Mouse (Mus musculus): Measurements from ENCODE around the gene Krtap28-10. TPM values are rescaled to one million over a fixed set of nuclear protein-coding genes. Genes with fewer than 3 reads are reported as not detected.
"Not testable (repeated sequence)": the region's sequence is repeated elsewhere in the genome, so short reads cannot be mapped to it uniquely, and the experiment has no call there.

Krtap28-10 gene
- total RNA-seq, 2 experiments from 2014 or later: not detected

DNA sequence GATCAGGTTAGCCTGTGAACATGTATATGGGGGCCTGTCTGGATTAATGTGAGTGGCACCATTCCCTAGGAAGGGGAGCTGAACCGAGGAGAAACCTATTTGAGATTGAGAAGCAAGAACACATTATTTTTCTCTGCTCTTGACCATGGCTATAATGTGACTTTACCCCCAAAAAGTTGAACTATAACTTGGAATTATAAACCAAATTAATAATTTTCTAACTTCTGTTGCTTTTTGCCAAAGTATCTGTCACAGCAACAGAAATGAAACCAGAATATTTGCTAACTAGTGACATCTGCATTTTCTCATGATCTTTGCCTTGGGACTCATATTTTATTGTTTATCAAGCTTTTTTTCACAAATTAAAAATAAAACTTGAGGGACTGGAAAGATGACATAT, 25.7 kb downstream of the Krtap28-10 start:
- no peak for DNase-seq
- intact Hi-C loops (cut with DNase I): no loop called here

DNA sequence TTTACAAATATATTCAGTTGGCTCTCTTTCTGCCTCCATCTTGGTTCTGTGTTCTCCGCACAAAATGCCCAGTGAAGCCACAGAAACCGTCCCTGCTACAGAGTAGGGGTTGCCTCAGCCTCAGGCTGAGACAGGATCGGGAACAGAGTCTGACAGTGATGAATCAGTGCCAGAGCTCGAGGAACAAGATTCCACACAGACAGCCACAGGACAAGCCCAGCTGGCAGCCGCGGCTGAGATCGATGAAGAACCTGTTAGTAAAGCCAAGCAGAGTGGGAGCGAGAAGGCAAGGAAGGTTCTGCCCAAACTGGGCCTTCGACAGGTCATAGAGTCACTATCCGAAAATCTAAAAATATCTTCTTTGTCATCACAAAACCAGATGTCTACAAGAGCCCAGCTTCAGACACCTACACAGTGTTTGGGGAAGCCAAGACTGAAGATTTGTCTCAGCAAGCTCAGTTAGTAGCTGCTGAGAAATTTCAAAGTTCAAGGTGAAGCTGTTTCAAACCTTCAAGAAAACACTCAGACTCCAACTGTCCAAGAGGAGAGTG, 26.9 kb downstream of the Krtap28-10 start:
- intact Hi-C loops (cut with DNase I): no loop called here
- no peak for DNase-seq

DNA sequence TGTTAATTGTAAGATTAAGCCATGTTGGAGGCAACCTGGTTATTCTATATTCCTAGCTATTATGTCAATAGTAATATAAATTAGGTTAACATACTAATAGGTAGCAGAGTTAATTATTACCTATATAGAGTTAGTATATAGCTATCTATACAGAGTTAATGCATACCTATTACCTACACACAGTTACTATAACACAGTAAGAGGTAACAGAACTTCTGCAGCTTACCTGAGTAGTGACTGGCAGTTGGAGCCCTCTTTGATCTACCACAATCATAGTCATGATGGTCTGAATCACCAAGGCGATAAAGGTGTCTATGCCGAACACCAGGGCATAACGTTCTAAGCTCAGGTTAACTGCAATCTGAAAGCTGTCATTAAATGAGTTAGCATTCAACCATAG, 27.8 kb downstream of the Krtap28-10 start:
- no peak for DNase-seq
- intact Hi-C loops (cut with DNase I): no loop called here

DNA sequence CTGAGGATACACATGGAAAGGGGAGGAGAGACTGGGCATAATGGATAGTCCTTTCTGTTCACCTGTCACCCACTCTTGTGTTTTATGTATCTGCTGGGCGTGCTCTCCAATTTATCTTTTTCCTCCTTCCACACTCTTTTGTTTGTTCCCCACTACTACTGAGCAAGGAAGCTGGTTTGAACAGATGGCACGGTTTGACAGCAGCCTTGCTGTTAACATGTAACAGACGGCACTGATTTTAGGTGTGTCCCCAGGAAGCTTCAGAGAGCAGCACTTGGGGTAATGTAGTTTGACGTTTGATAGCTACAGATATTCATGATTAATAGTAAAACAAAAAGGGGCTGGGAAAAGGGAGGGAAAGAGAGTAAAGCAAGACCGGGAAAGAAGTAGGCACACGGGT, 34.8 kb downstream of the Krtap28-10 start:
- DNase-seq: no peak
- intact Hi-C loops (cut with DNase I): no loop called here

DNA sequence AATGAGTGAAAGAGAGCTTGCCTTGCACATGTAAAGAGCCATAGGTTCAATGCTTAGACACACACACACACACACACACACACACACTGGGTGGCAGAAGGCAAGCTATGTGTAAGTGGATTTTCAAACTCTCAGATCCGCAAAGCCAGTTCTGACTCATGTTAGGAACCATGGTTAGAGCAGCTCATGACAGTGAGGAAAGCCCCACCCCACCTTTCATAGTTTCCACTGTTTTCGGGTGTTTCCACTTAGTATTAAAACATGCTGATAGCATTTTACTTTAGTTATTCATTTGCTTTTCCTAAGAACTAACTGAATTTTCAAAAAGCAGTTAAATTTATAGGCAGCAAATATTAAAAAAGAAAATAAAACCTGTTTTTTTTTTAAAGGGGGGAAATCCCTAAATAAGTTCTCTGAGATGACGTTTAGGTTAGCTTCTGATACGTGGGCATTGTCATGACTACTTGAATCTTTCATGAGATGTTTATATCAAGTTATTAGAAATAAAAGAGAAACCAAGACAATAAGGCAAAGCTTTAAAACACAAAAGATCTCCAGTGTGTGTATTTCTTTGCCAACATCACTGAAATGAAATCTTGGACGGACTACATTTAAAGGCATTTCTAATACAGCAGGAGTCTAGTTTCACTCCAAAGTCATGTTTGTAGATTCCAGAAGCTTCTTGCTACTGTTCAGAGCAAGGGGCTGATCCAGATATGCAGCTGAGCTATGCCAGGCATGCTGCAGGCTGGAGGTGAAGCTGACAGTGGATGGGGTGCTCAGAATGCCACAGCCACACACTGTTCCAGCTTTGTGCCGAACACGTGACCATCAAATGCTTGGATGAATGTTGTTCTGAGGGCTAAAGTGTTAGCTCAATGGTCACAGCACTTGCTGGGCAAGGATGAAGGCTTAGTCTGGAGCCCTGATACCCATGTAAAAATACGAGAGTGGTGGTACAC, 35.8 kb downstream of the Krtap28-10 start:
- DNase-seq: no peak
- intact Hi-C loops (cut with DNase I): no loop called here

DNA sequence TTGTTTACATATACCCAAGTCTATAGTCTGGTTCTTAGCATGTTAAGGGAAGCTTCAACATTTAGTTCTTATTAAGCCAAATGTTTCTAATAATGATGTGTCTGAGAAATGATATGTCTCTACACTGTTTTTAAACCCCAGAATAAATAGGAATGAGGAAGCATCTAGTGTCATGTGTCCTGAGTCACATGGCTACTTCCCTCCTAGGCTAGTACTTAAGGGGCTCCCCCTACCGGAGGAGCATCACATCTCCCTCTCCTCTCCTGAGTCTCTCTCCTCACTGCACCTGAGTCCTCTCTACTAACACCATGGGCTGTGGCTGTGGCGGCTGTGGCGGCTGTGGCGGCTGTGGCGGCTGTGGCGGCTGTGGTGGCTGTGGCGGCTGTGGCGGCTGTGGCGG, 42.0 kb downstream of the Krtap28-10 start, which contains the start of gene Gm47959:
Gene Gm47959 (plus strand): TSS at position 243 of the 400 bp plus-strand sequence.
- intact Hi-C loops (cut with DNase I); DNase-seq: not testable (repeated sequence)

DNA sequence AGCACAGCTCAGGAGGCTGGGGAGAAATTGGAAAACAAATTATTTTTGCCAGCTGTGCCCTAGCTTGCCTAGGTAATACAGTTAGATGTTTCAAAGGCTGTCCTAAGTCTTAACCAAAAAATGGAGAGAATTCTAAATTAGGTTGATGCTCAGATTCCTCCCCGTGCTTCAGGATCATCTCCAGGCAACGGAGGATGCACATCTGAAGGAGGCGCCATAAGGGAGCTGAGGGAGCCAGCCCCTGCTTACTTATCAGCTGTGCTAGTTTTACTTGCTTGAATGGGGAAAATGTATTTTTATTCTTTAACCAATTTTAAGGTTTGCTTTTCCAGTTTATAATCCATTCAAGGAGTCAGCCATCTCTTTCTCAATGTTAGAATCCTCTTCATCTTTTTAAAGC, 48.3 kb downstream of the Krtap28-10 start:
- DNase-seq: no peak
- intact Hi-C loops (cut with DNase I): no loop called here

DNA sequence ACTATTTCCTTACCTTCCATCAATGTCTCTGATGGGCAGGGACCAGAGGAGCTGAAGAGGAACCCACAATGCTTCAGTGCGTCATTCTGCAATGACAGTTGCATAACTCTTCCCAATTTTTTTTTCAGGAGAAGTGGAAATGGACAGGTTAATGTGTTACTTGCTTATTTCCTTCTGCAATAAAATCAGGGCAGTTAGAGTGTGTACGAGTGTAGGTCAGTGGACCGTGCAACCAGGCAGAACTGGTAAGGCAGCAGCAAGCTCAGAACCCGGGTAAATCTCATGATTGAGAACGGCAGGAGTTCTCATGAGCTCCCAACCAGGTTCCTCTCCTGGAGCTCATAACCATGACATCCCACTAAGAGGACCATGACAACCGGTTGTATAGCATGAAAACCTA, 50.2 kb downstream of the Krtap28-10 start:
- intact Hi-C loops (cut with DNase I): no loop called here
- DNase-seq: no peak

DNA sequence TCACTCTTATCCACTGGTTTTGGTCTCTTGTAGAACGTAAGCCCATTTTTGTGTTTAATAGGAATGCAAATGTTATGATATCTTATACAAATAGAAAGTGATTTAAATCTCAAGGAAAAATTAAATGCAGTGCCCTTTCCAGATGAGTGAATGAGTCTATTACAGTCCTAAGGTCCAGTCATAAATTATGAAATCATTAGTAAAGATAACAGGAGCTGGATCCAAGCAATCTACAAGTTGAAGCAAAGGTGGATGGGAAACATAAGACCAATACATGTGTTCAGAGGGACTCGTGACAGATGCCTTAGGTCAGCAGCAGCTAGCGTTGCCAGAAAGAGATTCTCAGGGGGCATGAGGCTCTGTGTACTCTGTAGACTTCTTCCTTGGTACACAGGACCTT, 50.7 kb downstream of the Krtap28-10 start:
- intact Hi-C loops (cut with DNase I): no loop called here
- DNase-seq: no peak

Other genes with a start within 250 kb of the Krtap28-10 start
- gene Agfg1, start 203.0 kb downstream of the Krtap28-10 start, total RNA-seq (2021): 10 to 100 TPM; 34.0 to 36.7 TPM
- not detected for gene A030005L19Rik, start 129.2 kb downstream of the Krtap28-10 start, total RNA-seq (2021)
- not detected for gene A030014E15Rik, start 117.6 kb downstream of the Krtap28-10 start, total RNA-seq (2021)
- not detected for gene Gm6217, start 111.1 kb downstream of the Krtap28-10 start, total RNA-seq (2021)
- not detected for gene A030003K21Rik, start 99.1 kb downstream of the Krtap28-10 start, total RNA-seq (2021)
- not detected for gene Gm7544, start 86.5 kb downstream of the Krtap28-10 start, total RNA-seq (2021)
- gene Gm47955, start 82.2 kb downstream of the Krtap28-10 start, total RNA-seq (2021): not detected
- not detected for gene Gm47959, start 41.9 kb downstream of the Krtap28-10 start, total RNA-seq (2021)
- gene Slc19a3, start 4.0 kb downstream of the Krtap28-10 start, total RNA-seq (2021): under 1 TPM; 0.51 to 0.57 TPM
- not detected for gene Gm47969, start 2.5 kb upstream of the Krtap28-10 start, total RNA-seq (2021)
- not detected for gene A030005K14Rik, start 16.9 kb upstream of the Krtap28-10 start, total RNA-seq (2021)
- gene Krtap28-13, start 18.4 kb upstream of the Krtap28-10 start, total RNA-seq (2021): not detected
- not detected for gene Ccl20, start 74.3 kb upstream of the Krtap28-10 start, total RNA-seq (2021)
- gene Daw1, start 117.3 kb upstream of the Krtap28-10 start, total RNA-seq (2021): not detected

Data from heart, postnatal 14 days (tissue).